Mouse (Mus musculus) bone marrow, adult 2 months (tissue): ENCODE measurements at regions not wholly inside any gene's neighbourhood (a gene's known extent, or its start where the extent isn't known, plus 50 kb on each side); places are given as distances from the start of the nearest gene placed in this dataset.

Experiments used
- CTCF ChIP-seq: fragments of 200-500 bp; IDR thresholded peaks from 2 replicates; pipeline ENCODE4 v1.5.1; 2011; ENCODE audit warnings: low read length, control low read depth; ENCODE audit not compliant: control insufficient read depth, insufficient read depth
- POLR2A ChIP-seq: fragments of 200-500 bp; IDR thresholded peaks from 2 replicates; pipeline ENCODE4 v1.6.1; 2011; ENCODE audit warnings: low read depth, mild to moderate bottlenecking, control low read depth, low read length, borderline replicate concordance; ENCODE audit not compliant: control insufficient read depth

DNA sequence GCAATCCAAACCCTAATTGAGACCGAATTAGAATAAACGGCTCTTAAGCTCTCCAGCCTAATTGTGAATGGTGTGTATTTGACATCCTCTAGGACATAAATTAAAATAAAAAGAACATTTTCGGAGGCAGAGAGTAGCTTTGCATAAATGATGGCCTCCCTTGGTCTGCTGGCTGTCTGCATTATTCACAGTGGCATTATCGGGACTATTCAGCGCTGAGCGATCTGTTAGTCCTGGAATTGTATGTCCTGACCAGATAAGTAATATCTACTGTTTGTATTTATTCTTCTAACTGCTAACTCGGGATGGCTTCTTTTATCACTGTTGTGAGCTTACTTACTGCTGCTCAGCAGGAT, 299.6 kb downstream of the Chl1 start:
- TF ChIP-seq POLR2A (no peak), CTCF (no peak)
